Mouse (Mus musculus) forebrain, embryonic 14.5 days (tissue): ENCODE data around the gene Lgals2. TPM values are rescaled to one million over a fixed set of nuclear protein-coding genes. Genes with fewer than 3 reads are reported as not detected.
A peak's percentile ranks its signal among the peaks of the same experiment; 100 is the strongest.

Source experiments
- ATAC-seq: fragments of 200-750 bp; cut with Nextera tagmentation; 2 replicates; pipeline ENCODE4 v1.8.0; 2017; ENCODE audit warnings: mild to moderate bottlenecking, moderate library complexity
- DNase-seq: peaks from one replicate; pipeline ENCODE4 v3.0.0-alpha.2; 2015; ENCODE audit warnings: low spot score
- H3K27ac ChIP-seq: fragments of 300-500 bp; sonication (generic); 2 replicates; pipeline ENCODE4 v1.5.1; 2014; ENCODE audit warnings: low read depth, mild to moderate bottlenecking, control low read depth, low read length, moderate library complexity
- H3K27me3 ChIP-seq: fragments of 300-500 bp; sonication (generic); replicated peaks from 2 replicates; pipeline ENCODE4 v1.6.1; 2014; ENCODE audit warnings: low read length, control low read depth, mixed read lengths; ENCODE audit not compliant: control insufficient read depth, insufficient read depth
- H3K36me3 ChIP-seq: fragments of 300-500 bp; sonication (generic); 2 replicates; pipeline ENCODE4 v1.6.1; 2014; ENCODE audit warnings: low read length, control low read depth; ENCODE audit not compliant: control insufficient read depth, insufficient read depth
- H3K4me1 ChIP-seq: fragments of 300-500 bp; sonication (generic); 2 replicates; pipeline ENCODE4 v1.6.1; 2014; ENCODE audit warnings: antibody characterized with exemption, low read length, control low read depth; ENCODE audit not compliant: control insufficient read depth, insufficient read depth
- H3K4me2 ChIP-seq: fragments of 300-500 bp; sonication (generic); 2 replicates; pipeline ENCODE4 v1.6.1; 2014; ENCODE audit warnings: mild to moderate bottlenecking, control low read depth, low read length
- H3K4me3 ChIP-seq: fragments of 300-500 bp; sonication (generic); 2 replicates; pipeline ENCODE4 v1.5.1; 2014; ENCODE audit warnings: low read depth, low read length, control low read depth
- H3K9ac ChIP-seq: fragments of 300-500 bp; sonication (generic); 2 replicates; pipeline ENCODE4 v1.6.1; 2014; ENCODE audit warnings: mild to moderate bottlenecking, low read length, control low read depth, moderate library complexity
- H3K9me3 ChIP-seq: fragments of 300-500 bp; sonication (generic); replicated peaks from 2 replicates; pipeline ENCODE4 v1.6.1; 2016; ENCODE audit warnings: low read length, control low read depth, mixed read lengths; ENCODE audit not compliant: control insufficient read depth
- WGBS: fragments of 180-500 bp; shearing (Covaris S2); extraction: QIAGEN DNeasy Blood & Tissue Kit; methylation state at CpG from one replicate; pipeline ENCODE4 v1.1.7; 2014; 5-methylcytosine and 5-hydroxymethylcytosine counted together
- polyA plus RNA-seq: library from polyadenylated mRNA; unstranded; fragments of >200 nt; fragmentation: Nextera tagmentation; extraction: Ambion mirVana; gene quantifications from 2 replicates; pipeline ENCODE4 v1.2.1, GENCODE M21; 2014

The Lgals2 gene
- polyA plus RNA-seq, 1 experiment from 2014 or later, result not detected

GRCm38 (mm10) chr15:78843581-78844469 is 11.5 kb downstream of the Lgals2 start:
- Histone ChIP-seq H3K36me3 (no peaks in the 10 kb centered on the region), H3K9me3 (no peaks in the 10 kb centered on the region), H3K4me1 (peaks cover 14% of the 10 kb centered on the region; the same call in 1 of the 2 replicates), H3K27ac (no peak overlapping the region; the same call in 1 of the 2 replicates), H3K27me3 (peaks cover 33% of the 10 kb centered on the region), H3K9ac (0 out of 2 replicates have a peak overlapping the region, but pooled peaks have one; percentile 62), H3K4me2 (peak overlapping the region; percentile 79; the same call in 1 of the 2 replicates), H3K4me3 (peak overlapping the region; percentile 39)
- ATAC-seq, result no peak
- DNase-seq, result no peak
- WGBS, result 47% methylated on average over 21 of the region's 21 CpGs

- DNase-seq (no peak), ATAC-seq (peak; percentile 53)
- Histone ChIP-seq H3K4me1 (peaks cover 14% of the 10 kb centered on the region; the same call in 1 of the 2 replicates), H3K4me3 (peak within 1 kb of the TSS; percentile 39), H3K27me3 (peaks cover 33% of the 10 kb centered on the region), H3K9me3 (no peaks in the 10 kb centered on the region), H3K27ac (no peak within 1 kb of the TSS; the same call in 1 of the 2 replicates), H3K9ac (peak within 1 kb of the TSS; percentile 62), H3K4me2 (peak within 1 kb of the TSS; percentile 79), H3K36me3 (no peaks in the 10 kb centered on the region)
- WGBS, result under 1% methylated on average over 67 of the region's 86 CpGs
These were observed 12.8 kb downstream of the Lgals2 start, which contains the start of gene Cdc42ep1 for GRCm38 (mm10) chr15:78842371-78843163. TSS of gene Cdc42ep1 (plus strand) at chr15:78842624.

GRCm38 (mm10) chr15:78841161-78841790 is 14.1 kb downstream of the Lgals2 start:
- peaks cover 14% of the 10 kb centered on the region; the same call in 1 of the 2 replicates for H3K4me1 ChIP-seq
- DNase-seq (no peak), ATAC-seq (no peak)
- no peak overlapping the region for H3K4me3 ChIP-seq
- no peaks in the 10 kb centered on the region for H3K36me3 ChIP-seq
- H3K9ac ChIP-seq, result no peak overlapping the region
- no peak overlapping the region for H3K27ac ChIP-seq
- H3K9me3 ChIP-seq, result no peaks in the 10 kb centered on the region
- 48% methylated on average over 6 of the region's 6 CpGs for WGBS
- peaks cover 33% of the 10 kb centered on the region for H3K27me3 ChIP-seq
- no peak overlapping the region for H3K4me2 ChIP-seq

- H3K9ac ChIP-seq, result no peak overlapping the region
- H3K9me3 ChIP-seq, result no peaks in the 10 kb centered on the region
- no peak for DNase-seq
- peaks cover 33% of the 10 kb centered on the region for H3K27me3 ChIP-seq
- H3K27ac ChIP-seq, result no peak overlapping the region
- no peak for ATAC-seq
- H3K4me1 ChIP-seq, result peaks cover 14% of the 10 kb centered on the region; the same call in 1 of the 2 replicates
- H3K36me3 ChIP-seq, result no peaks in the 10 kb centered on the region
- H3K4me3 ChIP-seq, result no peak overlapping the region
- no peak overlapping the region for H3K4me2 ChIP-seq
- 55% methylated on average over 11 of the region's 11 CpGs for WGBS
These were observed 14.6 kb downstream of the Lgals2 start for GRCm38 (mm10) chr15:78840751-78841150.

- Histone ChIP-seq H3K4me1 (peaks cover 14% of the 10 kb centered on the region; the same call in 1 of the 2 replicates), H3K9ac (no peak overlapping the region)
- WGBS, result 47% methylated on average over 3 of the region's 3 CpGs
These were observed 15.1 kb downstream of the Lgals2 start for GRCm38 (mm10) chr15:78840241-78840640.

GRCm38 (mm10) chr15:78839744-78840143 is 15.6 kb downstream of the Lgals2 start:
- Histone ChIP-seq H3K27ac (no peak overlapping the region), H3K9ac (no peak overlapping the region; the same call in 1 of the 2 replicates), H3K9me3 (no peaks in the 10 kb centered on the region), H3K36me3 (no peaks in the 10 kb centered on the region), H3K4me2 (no peak overlapping the region), H3K4me3 (no peak overlapping the region), H3K4me1 (peaks cover 14% of the 10 kb centered on the region; the same call in 1 of the 2 replicates), H3K27me3 (peaks cover 31% of the 10 kb centered on the region)
- 0% methylated on average over 2 of the region's 2 CpGs for WGBS
- DNase-seq (peak; percentile 80), ATAC-seq (peak; percentile 58; the same call in 1 of the 2 replicates)

More at GRCm38 (mm10) chr15:78840241-78840640, 15.1 kb downstream of the Lgals2 start:
- Histone ChIP-seq H3K27me3 (peaks cover 33% of the 10 kb centered on the region), H3K4me2 (no peak overlapping the region), H3K27ac (no peak overlapping the region), H3K4me3 (no peak overlapping the region), H3K9me3 (no peaks in the 10 kb centered on the region), H3K36me3 (no peaks in the 10 kb centered on the region)
- DNase-seq (no peak), ATAC-seq (no peak)

GRCm38 (mm10) chr15:78836086-78836621 is 19.2 kb downstream of the Lgals2 start:
- no peak for ATAC-seq
- WGBS, result 43% methylated on average over 8 of the region's 8 CpGs
- no peak overlapping the region for H3K4me2 ChIP-seq
- DNase-seq, result no peak
- H3K4me3 ChIP-seq, result no peak overlapping the region
- H3K4me1 ChIP-seq, result peaks cover 5% of the 10 kb centered on the region; the same call in 1 of the 2 replicates
- H3K9me3 ChIP-seq, result no peaks in the 10 kb centered on the region
- peaks cover 4% of the 10 kb centered on the region; the same call in 1 of the 2 replicates for H3K27me3 ChIP-seq
- H3K36me3 ChIP-seq, result no peaks in the 10 kb centered on the region
- no peak overlapping the region for H3K27ac ChIP-seq
- no peak overlapping the region for H3K9ac ChIP-seq
